Mouse (Mus musculus) MEL (cell line): Measurements from ENCODE around the gene Crybb2.

Experiments
- CTCF ChIP-seq, 3 experiments: IDR thresholded peaks in 2 of 3; conservative IDR thresholded peaks in 1 of 3; 2 replicates each; pipeline ENCODE4 v1.5.1; 2011 to 2012; ENCODE audit warnings: low read length in 3 of 3, low read depth in 2 of 3, mild to moderate bottlenecking in 2 of 3, improper control_type of control experiment in 1 of 3, inconsistent platforms in 1 of 3, mixed read lengths in 1 of 3, moderate library complexity in 1 of 3; ENCODE audit not compliant: control insufficient read depth in 1 of 3, insufficient read depth in 1 of 3, poor library complexity in 1 of 3, severe bottlenecking in 1 of 3
- E2F4 ChIP-seq: IDR thresholded peaks from 2 replicates; pipeline ENCODE4 v1.6.1; 2011; ENCODE audit warnings: low read depth, low read length, improper control_type of control experiment, borderline replicate concordance
- EP300 ChIP-seq, 2 experiments: IDR thresholded peaks; 2 replicates each; pipeline ENCODE4 v1.6.1; 2011; ENCODE audit warnings: improper control_type of control experiment in 2 of 2, low read length in 2 of 2, low read depth in 1 of 2, mild to moderate bottlenecking in 1 of 2
- MAX ChIP-seq: IDR thresholded peaks from 2 replicates; pipeline ENCODE4 v1.6.1; 2011; ENCODE audit warnings: low read length, improper control_type of control experiment
- MAZ ChIP-seq: IDR thresholded peaks from 2 replicates; pipeline ENCODE4 v1.6.1; 2012; ENCODE audit warnings: low read depth, mild to moderate bottlenecking, inconsistent platforms, low read length, improper control_type of control experiment
- MXI1 ChIP-seq: IDR thresholded peaks from 2 replicates; pipeline ENCODE4 v1.6.1; 2011; ENCODE audit warnings: mild to moderate bottlenecking, low read depth, low read length, improper control_type of control experiment
- POLR2A ChIP-seq, 2 experiments: IDR thresholded peaks; 2 replicates each; pipeline ENCODE4 v1.6.1; 2011 to 2012; ENCODE audit warnings: low read length in 2 of 2, mild to moderate bottlenecking in 2 of 2, control low read depth in 1 of 2, improper control_type of control experiment in 1 of 2, low read depth in 1 of 2, moderate library complexity in 1 of 2; ENCODE audit not compliant: control insufficient read depth in 1 of 2, insufficient read depth in 1 of 2, poor library complexity in 1 of 2
- TBP ChIP-seq: IDR thresholded peaks from 2 replicates; pipeline ENCODE4 v1.8.0; 2011; ENCODE audit warnings: low read depth, low read length, improper control_type of control experiment
- USF1 ChIP-seq: IDR thresholded peaks from 2 replicates; pipeline ENCODE4 v1.6.1; 2014; ENCODE audit warnings: low read depth, mild to moderate bottlenecking, inconsistent platforms, low read length, improper control_type of control experiment, moderate library complexity
- USF2 ChIP-seq, 2 experiments: IDR thresholded peaks; 2 replicates each; pipeline ENCODE4 v1.6.1; 2011 to 2012; ENCODE audit warnings: improper control_type of control experiment in 2 of 2, low read length in 2 of 2, borderline replicate concordance in 1 of 2, inconsistent platforms in 1 of 2, low read depth in 1 of 2, mild to moderate bottlenecking in 1 of 2; ENCODE audit not compliant: insufficient read depth in 1 of 2

DNA sequence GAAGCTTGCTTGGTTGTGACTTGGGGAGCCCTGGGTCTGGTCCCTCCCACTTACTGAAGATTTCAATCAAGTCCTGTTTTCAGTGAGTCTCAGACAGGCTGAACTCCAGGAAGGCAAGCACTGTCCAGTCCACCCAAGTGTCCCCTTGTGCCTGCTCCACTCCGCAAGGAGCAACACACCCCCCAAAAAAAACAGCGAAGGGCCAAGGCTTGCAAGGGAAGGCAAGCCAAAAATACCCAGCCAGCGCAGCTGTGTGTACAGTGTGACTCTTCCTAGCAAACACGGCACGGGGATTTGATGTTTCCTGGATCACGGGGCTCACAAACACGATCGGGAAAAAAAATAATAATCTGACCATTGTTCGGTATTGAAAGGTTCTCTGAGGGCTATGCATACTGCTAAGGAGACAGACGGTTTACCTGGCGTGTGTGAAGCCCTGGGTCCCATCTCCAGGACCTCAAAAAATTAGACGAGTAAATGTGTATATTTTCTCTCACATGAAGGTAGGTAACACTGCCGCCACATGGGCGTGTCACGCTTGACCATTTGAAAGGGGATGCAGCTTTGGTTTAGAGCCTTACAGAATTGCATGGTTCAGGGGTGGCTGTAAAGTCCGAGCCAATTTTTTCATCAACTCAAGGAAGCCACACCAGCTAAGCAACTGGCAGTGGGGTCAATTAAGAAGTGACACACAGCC, 55.7 kb downstream of the Crybb2 start:
- TF ChIP-seq USF2 (IDR thresholded peaks at IDR 0.05; ENCODE audit: borderline replicate concordance in 1 of 2, insufficient read depth in 1 of 2, low read depth in 1 of 2, low read length in 2 of 2) (no peak), E2F4 (no peak), CTCF (IDR thresholded peaks at IDR 0.05 in 2 of 3, conservative IDR thresholded peaks at IDR 0.05 in 1 of 3; ENCODE audit: control insufficient read depth in 1 of 3, insufficient read depth in 1 of 3, low read depth in 2 of 3, low read length in 3 of 3, poor library complexity in 1 of 3, severe bottlenecking in 1 of 3) (no peak), EP300 (IDR thresholded peaks at IDR 0.05; ENCODE audit: low read depth in 1 of 2, low read length in 2 of 2) (no peak), USF1 (no peak), MXI1 (no peak), TBP (no peak), MAZ (no peak), POLR2A (IDR thresholded peaks at IDR 0.05; ENCODE audit: control insufficient read depth in 1 of 2, insufficient read depth in 1 of 2, low read depth in 1 of 2, low read length in 2 of 2, poor library complexity in 1 of 2) (no peak), MAX (no peak)
